Mouse (Mus musculus) midbrain, postnatal 0 days (tissue): Measurements from ENCODE around the gene Tbrg1. TPM values are rescaled to one million over a fixed set of nuclear protein-coding genes. Genes with fewer than 3 reads are reported as not detected.
A peak's percentile ranks its signal among the peaks of the same experiment; 100 is the strongest.

Experiments used
- ATAC-seq: fragments of 200-750 bp; cut with Nextera tagmentation; 2 replicates; pipeline ENCODE4 v1.8.0; 2017; ENCODE audit warnings: moderate number of reproducible peaks, mild to moderate bottlenecking, moderate TSS enrichment, moderate library complexity; ENCODE audit not compliant: low FRiP score
- DNase-seq: peaks from one replicate; pipeline ENCODE4 v3.0.0-alpha.2; 2015; ENCODE audit warnings: low spot score
- H3K27ac ChIP-seq: fragments of 300-500 bp; sonication (generic); 2 replicates; pipeline ENCODE4 v1.5.1; 2014; ENCODE audit warnings: low read depth, mild to moderate bottlenecking, low read length, mixed read lengths
- H3K27me3 ChIP-seq: fragments of 300-500 bp; sonication (generic); 2 replicates; pipeline ENCODE4 v1.6.1; 2014; ENCODE audit warnings: low read length, control low read depth, mixed read lengths; ENCODE audit not compliant: insufficient read depth
- H3K36me3 ChIP-seq: fragments of 300-500 bp; sonication (generic); 2 replicates; pipeline ENCODE4 v1.6.1; 2014; ENCODE audit warnings: low read length, control low read depth, mixed read lengths; ENCODE audit not compliant: insufficient read depth
- H3K4me1 ChIP-seq: fragments of 300-500 bp; sonication (generic); 2 replicates; pipeline ENCODE4 v1.6.1; 2014; ENCODE audit warnings: mild to moderate bottlenecking, control low read depth, antibody characterized with exemption, low read length, mixed read lengths; ENCODE audit not compliant: insufficient read depth
- H3K4me2 ChIP-seq: fragments of 300-500 bp; sonication (generic); 2 replicates; pipeline ENCODE4 v1.6.1; 2014; ENCODE audit warnings: low read depth, mild to moderate bottlenecking, low read length, mixed read lengths; ENCODE audit not compliant: poor library complexity, severe bottlenecking
- H3K4me3 ChIP-seq: fragments of 300-500 bp; sonication (generic); 2 replicates; pipeline ENCODE4 v1.5.1; 2014; ENCODE audit warnings: low read depth, mild to moderate bottlenecking, low read length, moderate library complexity
- H3K9ac ChIP-seq: fragments of 300-500 bp; sonication (generic); replicated peaks from 2 replicates; pipeline ENCODE4 v1.6.1; 2014; ENCODE audit warnings: mild to moderate bottlenecking, low read length, moderate library complexity, mixed read lengths; ENCODE audit not compliant: poor library complexity, severe bottlenecking
- H3K9me3 ChIP-seq: fragments of 300-500 bp; sonication (generic); 2 replicates; pipeline ENCODE4 v1.6.1; 2016; ENCODE audit warnings: low read length, control low read depth
- CTCF ChIP-seq: IDR thresholded peaks from 2 replicates; pipeline ENCODE4 v1.5.1; 2016; ENCODE audit warnings: antibody characterized with exemption, mild to moderate bottlenecking
- WGBS: fragments of 180-500 bp; shearing (Covaris S2); extraction: QIAGEN DNeasy Blood & Tissue Kit; methylation state at CpG from one replicate; pipeline ENCODE4 v1.1.7; 2014; 5-methylcytosine and 5-hydroxymethylcytosine counted together
- polyA plus RNA-seq: library from polyadenylated mRNA; unstranded; fragments of >200 nt; fragmentation: Nextera tagmentation; extraction: Ambion mirVana; gene quantifications from 2 replicates; pipeline ENCODE4 v1.2.1, GENCODE M21; 2015
- total RNA-seq: library from RNA; depleted of rRNA; stranded (reverse); fragments of >200 nt; gene quantifications from 2 replicates; pipeline ENCODE4 v1.2.3, GENCODE M21; 2014

Tbrg1 gene
- total and polyA plus RNA-seq, 2 experiments from 2014 or later, result 55.7 to 94.4 TPM

DNA sequence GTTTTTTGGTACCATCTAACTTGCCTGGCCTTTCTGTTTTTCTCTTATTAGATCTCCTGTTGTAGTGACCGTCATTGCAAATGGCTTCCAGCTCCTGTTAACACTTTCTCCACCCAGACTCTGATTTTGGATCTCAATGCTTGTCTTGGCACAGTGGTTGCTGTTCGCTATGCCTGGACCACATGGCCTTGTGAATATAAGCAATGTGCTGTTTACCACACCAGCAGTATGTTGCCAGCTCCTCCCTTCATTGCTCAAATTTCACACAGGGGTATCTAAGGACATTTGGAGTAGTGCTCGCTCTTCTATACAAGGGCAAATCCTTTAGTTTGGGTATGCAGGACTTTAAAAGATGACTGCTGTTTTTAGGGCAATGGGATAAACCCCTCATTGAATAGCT is 10.9 kb downstream of the Tbrg1 start:
- no peak overlapping the region for H3K9ac ChIP-seq
- peaks cover 35% of the 10 kb centered on the region for H3K36me3 ChIP-seq
- no peak for TF ChIP-seq CTCF
- 87% methylated on average over 3 of the region's 3 CpGs for WGBS
- no peak for ATAC-seq
- no peaks in the 10 kb centered on the region for H3K9me3 ChIP-seq
- H3K4me1 ChIP-seq, result no peaks in the 10 kb centered on the region
- no peak overlapping the region for H3K4me2 ChIP-seq
- H3K27me3 ChIP-seq, result no peaks in the 10 kb centered on the region
- H3K27ac ChIP-seq, result no peak overlapping the region
- DNase-seq, result no peak
- H3K4me3 ChIP-seq, result no peak overlapping the region

DNA sequence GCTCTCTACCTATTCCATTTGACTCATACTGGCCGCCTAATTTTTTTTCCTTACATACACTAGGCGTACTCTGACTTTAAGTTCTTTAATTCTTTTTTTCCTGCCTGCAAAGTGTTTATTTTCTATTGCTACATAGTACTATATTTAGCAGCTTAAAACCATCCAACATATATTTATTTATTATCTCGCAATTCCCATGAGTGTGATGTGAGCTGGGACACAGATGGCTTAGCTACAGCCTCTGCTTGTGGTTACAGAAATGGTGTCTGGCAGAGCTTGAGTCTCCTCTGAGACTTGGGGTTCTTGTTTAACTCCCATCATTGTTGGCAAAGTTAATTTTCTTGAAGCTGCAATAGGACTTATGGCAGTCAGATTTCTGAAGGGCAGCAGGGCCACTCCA is 18.4 kb downstream of the Tbrg1 start:
- Histone ChIP-seq H3K27me3 (no peaks in the 10 kb centered on the region), H3K4me1 (no peaks in the 10 kb centered on the region), H3K9me3 (no peaks in the 10 kb centered on the region), H3K27ac (no peak overlapping the region), H3K4me2 (no peak overlapping the region), H3K4me3 (no peak overlapping the region), H3K36me3 (no peaks in the 10 kb centered on the region), H3K9ac (no peak overlapping the region)
- no peak for DNase-seq
- no peak for TF ChIP-seq CTCF
- ATAC-seq, result no peak
- WGBS, result 86% methylated on average over 3 of the region's 3 CpGs

DNA sequence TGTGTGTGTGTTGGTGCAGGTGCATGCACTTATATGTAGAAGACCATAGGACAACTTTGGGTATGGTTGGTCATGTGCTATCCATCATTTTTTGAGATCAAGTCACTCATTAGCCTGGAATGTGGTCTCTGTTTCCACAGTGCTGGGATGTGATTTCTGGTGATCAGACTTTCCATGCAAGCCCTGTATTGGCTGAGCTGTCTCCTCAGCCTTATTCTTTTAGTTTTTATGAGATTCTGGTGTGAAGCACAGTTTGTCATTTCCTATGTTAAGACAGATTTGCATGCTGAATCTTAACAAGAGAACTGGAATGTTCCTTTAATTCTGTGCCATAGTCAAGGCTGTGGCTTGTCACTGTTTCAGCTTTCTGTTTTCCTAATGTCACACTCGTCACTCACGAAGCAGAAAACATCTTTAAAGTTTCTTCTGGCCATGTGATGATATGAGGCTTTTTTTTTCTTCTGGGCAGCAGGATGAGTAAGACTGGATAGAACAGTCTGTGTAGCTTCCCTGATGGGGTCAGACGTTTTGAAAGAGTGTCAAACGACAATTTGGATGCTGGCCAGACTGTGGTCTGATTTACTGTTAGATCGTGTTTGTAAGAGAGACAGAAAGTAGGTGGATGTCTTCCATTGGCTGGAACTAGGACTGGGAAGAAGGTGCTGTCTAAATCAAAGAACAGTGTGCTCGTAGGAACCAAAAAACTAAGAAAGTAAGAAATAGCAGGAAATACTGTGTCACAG is 20.1 kb downstream of the Tbrg1 start:
- Histone ChIP-seq H3K36me3 (no peaks in the 10 kb centered on the region), H3K27me3 (no peaks in the 10 kb centered on the region), H3K4me3 (no peak overlapping the region), H3K27ac (no peak overlapping the region), H3K4me2 (no peak overlapping the region), H3K9me3 (no peaks in the 10 kb centered on the region), H3K9ac (no peak overlapping the region), H3K4me1 (no peaks in the 10 kb centered on the region)
- ATAC-seq, result no peak
- WGBS, result 53% methylated on average over 6 of the region's 6 CpGs
- TF ChIP-seq CTCF, result no peak
- DNase-seq, result no peak

- H3K4me1 ChIP-seq, result no peaks in the 10 kb centered on the region
- no peaks in the 10 kb centered on the region for H3K27me3 ChIP-seq
- no peak overlapping the region for H3K9ac ChIP-seq
- ATAC-seq, result 0 out of 2 replicates have a peak, but pooled peaks have one; percentile 47
- no peaks in the 10 kb centered on the region for H3K36me3 ChIP-seq
- H3K4me2 ChIP-seq, result no peak overlapping the region
- peak; percentile 53 for DNase-seq
- 16% methylated on average over 7 of the region's 7 CpGs for WGBS
- no peak overlapping the region for H3K4me3 ChIP-seq
- peak; percentile 84 for TF ChIP-seq CTCF
- H3K9me3 ChIP-seq, result no peaks in the 10 kb centered on the region
- no peak overlapping the region for H3K27ac ChIP-seq
Observed at GRCm38 (mm10) chr9:37636335-37636734, 20.8 kb downstream of the Tbrg1 start.

DNA sequence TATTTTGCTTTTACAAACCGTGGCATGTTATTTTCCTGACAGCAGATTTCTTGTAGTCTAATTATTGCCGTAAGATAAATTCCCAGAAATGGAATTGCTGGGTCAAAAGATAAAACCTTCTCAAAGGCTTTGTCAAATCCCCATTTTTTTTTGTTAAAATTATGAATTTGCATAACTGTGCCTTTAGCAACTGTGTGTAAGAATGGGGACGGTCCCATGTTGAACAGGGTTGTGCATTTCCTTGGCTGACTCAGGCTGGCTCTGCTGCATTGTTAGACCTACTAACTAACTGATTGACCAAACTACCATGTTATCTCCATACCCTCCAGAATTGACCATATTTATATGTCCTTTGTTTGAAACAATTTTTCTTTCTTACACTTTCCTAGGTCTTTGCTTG is 22.8 kb downstream of the Tbrg1 start:
- TF ChIP-seq CTCF, result no peak
- no peak overlapping the region for H3K9ac ChIP-seq
- DNase-seq (no peak), ATAC-seq (no peak)
- H3K4me2 ChIP-seq, result no peak overlapping the region
- 79% methylated on average over 3 of the region's 3 CpGs for WGBS
- H3K4me1 ChIP-seq, result no peaks in the 10 kb centered on the region
- no peaks in the 10 kb centered on the region for H3K9me3 ChIP-seq
- no peak overlapping the region for H3K27ac ChIP-seq
- H3K4me3 ChIP-seq, result no peak overlapping the region
- no peaks in the 10 kb centered on the region for H3K36me3 ChIP-seq
- no peaks in the 10 kb centered on the region for H3K27me3 ChIP-seq

DNA sequence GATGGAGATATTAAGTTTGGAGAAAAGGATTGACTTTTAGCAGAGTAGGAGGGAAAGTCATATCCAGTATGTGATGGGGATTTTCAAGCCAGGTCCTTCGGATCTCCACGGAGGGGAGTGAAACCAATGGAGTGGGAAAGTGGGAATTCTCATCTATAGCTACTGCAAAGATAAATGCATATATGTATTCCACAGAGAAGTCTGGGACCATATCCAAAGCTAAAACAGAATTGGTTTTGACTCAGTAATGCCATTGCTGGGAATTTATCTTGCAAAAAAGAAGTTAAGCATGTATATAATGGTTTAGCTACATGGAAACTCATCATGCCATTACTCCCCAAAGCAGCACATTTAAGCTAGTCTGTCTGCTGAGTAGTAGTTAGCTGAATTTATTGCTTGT is 24.8 kb downstream of the Tbrg1 start:
- Histone ChIP-seq H3K4me3 (no peak overlapping the region), H3K27me3 (no peaks in the 10 kb centered on the region), H3K36me3 (no peaks in the 10 kb centered on the region), H3K9me3 (no peaks in the 10 kb centered on the region), H3K9ac (no peak overlapping the region), H3K27ac (no peak overlapping the region), H3K4me2 (no peak overlapping the region), H3K4me1 (no peaks in the 10 kb centered on the region)
- ATAC-seq (no peak), DNase-seq (no peak)
- 95% methylated on average over 2 of the region's 2 CpGs for WGBS
- no peak for TF ChIP-seq CTCF
